Comparison of ENCODE assay signal across 8 mouse cellular contexts in the genomic region with DNA sequence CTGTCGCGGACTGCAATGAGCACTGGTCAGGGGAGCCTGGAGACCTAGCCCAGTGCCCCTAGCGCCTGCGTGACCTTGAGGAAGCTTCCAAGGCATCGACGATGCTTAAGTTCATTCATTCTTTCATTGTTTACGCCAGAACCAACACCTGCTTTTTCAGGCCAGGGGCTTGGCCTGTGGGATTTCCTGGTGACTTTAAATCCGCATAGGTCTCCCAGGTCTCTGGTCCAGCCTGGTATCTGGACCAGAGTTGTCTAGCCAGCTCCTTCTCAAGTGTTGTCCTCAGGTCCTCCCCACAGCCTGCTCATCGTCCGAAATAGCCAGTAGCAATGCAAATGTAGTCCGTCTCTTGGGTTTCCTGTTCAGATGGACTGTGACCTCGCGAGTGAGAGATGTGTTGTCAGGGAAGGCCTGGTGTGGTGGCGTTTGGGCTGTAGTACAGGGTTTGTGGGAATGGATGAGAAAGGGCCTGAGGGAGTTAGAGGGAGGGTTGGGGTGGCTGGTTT. TPM values are rescaled to one million over a fixed set of nuclear protein-coding genes. Genes with fewer than 3 reads are reported as not detected.
DNase-seq lines count a peak whose midpoint lies in the region; ATAC-seq lines count a peak whose summit lies in the region.

No protein-coding gene starts in this region.

- peaks cover 66% of the 10 kb centered on the region for H3K4me1 ChIP-seq in forebrain, embryonic 13.5 days
- H3K4me1 ChIP-seq in liver, embryonic 15.5 days (replicated peaks): peaks cover 67% of the 10 kb centered on the region

- peak overlapping the region; percentile 61; the same call in 1 of the 2 replicates for H3K27ac ChIP-seq in forebrain, embryonic 13.5 days
- peak overlapping the region; percentile 99 for H3K27ac ChIP-seq in liver, embryonic 15.5 days (replicated peaks)

- H3K27me3 ChIP-seq in forebrain, embryonic 13.5 days: no peaks in the 10 kb centered on the region
- no peaks in the 10 kb centered on the region for H3K27me3 ChIP-seq in liver, embryonic 15.5 days

- no peaks in the 10 kb centered on the region for H3K36me3 ChIP-seq in forebrain, embryonic 13.5 days (ENCODE audit: poor library complexity, severe bottlenecking)
- peaks cover 35% of the 10 kb centered on the region for H3K36me3 ChIP-seq in liver, embryonic 15.5 days (replicated peaks)

- peak; percentile 57 for DNase-seq in embryo, embryonic 10 days (ENCODE audit: low spot score)
- no peak for DNase-seq in embryo, embryonic 9.5 days (ENCODE audit: extremely low spot score)
- peak; percentile 77 for DNase-seq in 416B (ENCODE audit: low read depth)
- DNase-seq in yolk sac, embryonic 10.5 days (ENCODE audit: low spot score): peak; percentile 49
- no peak for DNase-seq in gastrocnemius, adult 18-20 months (ENCODE audit: low spot score)
- DNase-seq in cerebellum, postnatal 10 days: no peak

- H3K9ac ChIP-seq in forebrain, embryonic 13.5 days: peak overlapping the region; percentile 77
- peak overlapping the region; percentile 98 for H3K9ac ChIP-seq in liver, embryonic 15.5 days

- 0 out of 2 replicates have a peak, but pooled peaks have one; percentile 2 for ATAC-seq in forebrain, embryonic 13.5 days
- no peak for ATAC-seq in liver, embryonic 15.5 days (ENCODE audit: insufficient read depth)

- 3% methylated on average over 14 of the region's 14 CpGs for WGBS in forebrain, embryonic 13.5 days
- 1% methylated on average over 14 of the region's 14 CpGs for WGBS in liver, embryonic 15.5 days (ENCODE audit: insufficient replicate concordance)

- H3K9me3 ChIP-seq in forebrain, embryonic 13.5 days (replicated peaks): no peaks in the 10 kb centered on the region
- no peaks in the 10 kb centered on the region for H3K9me3 ChIP-seq in liver, embryonic 15.5 days (replicated peaks)

- H3K4me3 ChIP-seq in forebrain, embryonic 13.5 days: peak overlapping the region; percentile 74
- peak overlapping the region; percentile 93 for H3K4me3 ChIP-seq in liver, embryonic 15.5 days (replicated peaks)

- H3K4me2 ChIP-seq in forebrain, embryonic 13.5 days: peak overlapping the region; percentile 100
- peak overlapping the region; percentile 85 for H3K4me2 ChIP-seq in liver, embryonic 15.5 days

RNA-seq across cellular contexts. Expression of gene E2f2, which starts 1.1 kb away (rescaled TPM):
- polyA plus RNA-seq in forebrain, embryonic 13.5 days (2015; fragmentation: Nextera tagmentation; extraction: Ambion mirVana): 9.7 and 11.3 TPM in 2 replicates
- 85.3 and 95.6 TPM in 2 replicates for polyA plus RNA-seq in liver, embryonic 15.5 days (2015; fragmentation: Nextera tagmentation; extraction: Ambion mirVana)
- under 1 TPM; 0.73 to 0.76 TPM for total RNA-seq in gastrocnemius, adult 18-20 months (2021)

RNA-seq across cellular contexts. Expression of gene Id3, which starts 30.0 kb away (rescaled TPM):
- polyA plus RNA-seq in forebrain, embryonic 13.5 days (2015; fragmentation: Nextera tagmentation; extraction: Ambion mirVana): 90.9 and 119 TPM in 2 replicates
- polyA plus RNA-seq in liver, embryonic 15.5 days (2015; fragmentation: Nextera tagmentation; extraction: Ambion mirVana): 41.3 and 42.6 TPM in 2 replicates
- 10 to 100 TPM; 13.7 to 24.1 TPM for total RNA-seq in gastrocnemius, adult 18-20 months (2021)

RNA-seq across cellular contexts. Expression of gene Asap3, which starts 32.9 kb away (rescaled TPM):
- polyA plus RNA-seq in forebrain, embryonic 13.5 days (2015; fragmentation: Nextera tagmentation; extraction: Ambion mirVana): 2.9 and 3.9 TPM in 2 replicates
- 2.5 and 3.0 TPM in 2 replicates for polyA plus RNA-seq in liver, embryonic 15.5 days (2015; fragmentation: Nextera tagmentation; extraction: Ambion mirVana)
- 1 to 10 TPM; 1.4 to 1.5 TPM for total RNA-seq in gastrocnemius, adult 18-20 months (2021)

Comparison
In these comparisons a context has a peak if more than half of its experiments do, and no peak if none do; other contexts are left out.
1. DNase-seq: peak in embryo, embryonic 10 days (single experiment), 416B (single experiment) and yolk sac, embryonic 10.5 days (single experiment); none in embryo, embryonic 9.5 days (single experiment), gastrocnemius, adult 18-20 months (single experiment) and cerebellum, postnatal 10 days (0 of 2).